Mouse (Mus musculus) midbrain, embryonic 12.5 days (tissue): ENCODE measurements around the gene Gm21969. TPM values are rescaled to one million over a fixed set of nuclear protein-coding genes. Genes with fewer than 3 reads are reported as not detected.

Source experiments
- ATAC-seq: fragments of 200-750 bp; cut with Nextera tagmentation; 2 replicates; pipeline ENCODE4 v1.8.0; 2017; ENCODE audit warnings: low read depth, moderate TSS enrichment, moderate library complexity; ENCODE audit not compliant: low FRiP score
- H3K27ac ChIP-seq: fragments of 300-500 bp; sonication (generic); replicated peaks from 2 replicates; pipeline ENCODE4 v1.5.1; 2016; ENCODE audit warnings: mild to moderate bottlenecking
- H3K27me3 ChIP-seq: fragments of 300-500 bp; sonication (generic); 2 replicates; pipeline ENCODE4 v1.6.1; 2016; ENCODE audit warnings: mild to moderate bottlenecking
- H3K36me3 ChIP-seq: fragments of 300-500 bp; sonication (generic); 2 replicates; pipeline ENCODE4 v1.6.1; 2016
- H3K4me1 ChIP-seq: fragments of 300-500 bp; sonication (generic); 2 replicates; pipeline ENCODE4 v1.6.1; 2016
- H3K4me2 ChIP-seq: fragments of 300-500 bp; sonication (generic); replicated peaks from 2 replicates; pipeline ENCODE4 v1.6.1; 2016; ENCODE audit warnings: mild to moderate bottlenecking, moderate library complexity
- H3K4me3 ChIP-seq: fragments of 300-500 bp; sonication (generic); 2 replicates; pipeline ENCODE4 v1.5.1; 2016; ENCODE audit warnings: mild to moderate bottlenecking
- H3K9ac ChIP-seq: fragments of 300-500 bp; sonication (generic); replicated peaks from 2 replicates; pipeline ENCODE4 v1.6.1; 2016; ENCODE audit warnings: mild to moderate bottlenecking, moderate library complexity
- H3K9me3 ChIP-seq: fragments of 300-500 bp; sonication (generic); 2 replicates; pipeline ENCODE4 v1.6.1; 2016; ENCODE audit warnings: mild to moderate bottlenecking
- WGBS: fragments of 180-500 bp; shearing (Covaris S2); methylation state at CpG from one replicate; pipeline ENCODE4 v1.1.7; 2016; 5-methylcytosine and 5-hydroxymethylcytosine counted together
- polyA plus RNA-seq: library from polyadenylated mRNA; unstranded; fragments of >200 nt; fragmentation: Nextera tagmentation; extraction: Ambion mirVana; gene quantifications from 2 replicates; pipeline ENCODE4 v1.2.1, GENCODE M21; 2016

Gene Gm21969
- polyA plus RNA-seq, 1 experiment from 2014 or later = not detected

GRCm38 (mm10) chr4:139578389-139578788 lies 24.6 kb upstream of the Gm21969 start:
- 93% methylated on average over 8 of the region's 8 CpGs for WGBS
- peaks cover 51% of the 10 kb centered on the region for H3K4me1 ChIP-seq
- H3K4me2 ChIP-seq = no peak overlapping the region
- no peak overlapping the region for H3K4me3 ChIP-seq
- no peak overlapping the region for H3K27ac ChIP-seq
- no peak for ATAC-seq
- no peaks in the 10 kb centered on the region for H3K9me3 ChIP-seq
- no peaks in the 10 kb centered on the region for H3K36me3 ChIP-seq
- no peak overlapping the region for H3K9ac ChIP-seq
- peaks cover 13% of the 10 kb centered on the region for H3K27me3 ChIP-seq

GRCm38 (mm10) chr4:139579003-139579402 lies 24.0 kb upstream of the Gm21969 start:
- WGBS = 62% methylated on average over 10 of the region's 10 CpGs
- Histone ChIP-seq H3K9ac (no peak overlapping the region), H3K27me3 (peaks cover 12% of the 10 kb centered on the region; the same call in 1 of the 2 replicates), H3K4me1 (peaks cover 46% of the 10 kb centered on the region), H3K9me3 (no peaks in the 10 kb centered on the region), H3K4me3 (no peak overlapping the region), H3K36me3 (no peaks in the 10 kb centered on the region), H3K27ac (no peak overlapping the region), H3K4me2 (no peak overlapping the region)
- ATAC-seq = no peak

DNA sequence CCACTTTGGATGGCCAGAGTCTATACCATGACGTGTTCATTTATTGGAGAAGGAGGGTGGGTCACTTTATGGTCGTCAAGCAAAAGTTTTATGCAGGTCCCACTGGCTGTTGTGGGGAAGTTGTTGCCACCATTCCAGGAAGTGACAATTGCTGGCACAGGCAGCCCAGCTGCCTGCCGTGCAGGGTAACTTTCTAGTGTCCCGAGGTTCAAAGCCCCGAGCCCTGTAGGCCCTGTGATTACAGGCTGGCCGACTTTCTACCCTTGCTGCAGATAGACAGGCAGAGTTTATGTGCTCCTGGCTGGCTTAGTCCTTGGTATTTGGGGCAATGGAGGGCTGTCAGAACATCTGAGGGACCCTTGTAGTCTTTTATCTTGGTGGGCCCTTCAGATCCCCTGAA lies 23.5 kb upstream of the Gm21969 start:
- peaks cover 49% of the 10 kb centered on the region for H3K4me1 ChIP-seq

DNA sequence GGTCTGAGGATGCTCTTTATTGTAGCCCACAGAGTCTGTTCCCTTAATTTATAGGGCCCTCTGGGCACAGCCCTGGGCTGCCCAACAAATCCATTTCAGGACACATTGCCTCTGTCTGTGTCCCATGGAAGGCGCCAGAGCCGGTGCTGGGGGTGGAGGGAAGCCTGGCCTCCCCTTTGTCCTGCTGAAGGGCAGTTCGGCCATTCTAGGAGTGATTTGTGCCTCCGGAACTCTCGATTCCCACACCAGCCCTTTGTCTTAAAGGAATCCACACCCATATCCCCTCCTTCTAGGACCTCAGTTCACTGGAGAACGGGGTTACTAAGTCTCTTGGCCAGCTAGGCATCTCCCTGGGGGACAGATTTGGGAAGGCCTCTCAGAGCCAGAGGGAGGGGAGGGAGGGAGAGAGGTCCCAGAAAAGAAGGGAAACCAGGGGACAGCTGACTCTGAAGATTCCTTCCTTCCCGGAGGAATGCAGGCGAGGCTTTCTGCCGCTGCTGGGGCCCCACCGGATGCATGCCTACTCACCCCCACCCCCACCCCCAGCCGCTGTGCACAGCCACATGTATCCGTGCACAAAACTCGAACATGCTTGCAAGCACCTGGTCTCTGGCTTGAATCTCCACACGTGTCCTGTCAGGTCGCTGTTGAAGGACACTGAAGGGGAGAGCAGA lies 22.2 kb upstream of the Gm21969 start:
- Histone ChIP-seq H3K27ac (peak overlapping the region; percentile 46), H3K4me2 (peak overlapping the region; percentile 31), H3K27me3 (peaks cover 12% of the 10 kb centered on the region; the same call in 1 of the 2 replicates), H3K9me3 (no peaks in the 10 kb centered on the region), H3K4me3 (no peak overlapping the region), H3K36me3 (no peaks in the 10 kb centered on the region), H3K4me1 (peaks cover 45% of the 10 kb centered on the region), H3K9ac (peak overlapping the region; percentile 39)
- 7% methylated on average over 15 of the region's 15 CpGs for WGBS
- no peak for ATAC-seq

More for the DNA sequence above, 23.5 kb upstream of the Gm21969 start:
- Histone ChIP-seq H3K4me3 (no peak overlapping the region), H3K9me3 (no peaks in the 10 kb centered on the region), H3K36me3 (no peaks in the 10 kb centered on the region), H3K9ac (no peak overlapping the region), H3K27ac (no peak overlapping the region), H3K4me2 (no peak overlapping the region), H3K27me3 (peaks cover 12% of the 10 kb centered on the region; the same call in 1 of the 2 replicates)
- 70% methylated on average over 6 of the region's 6 CpGs for WGBS
- ATAC-seq = no peak

DNA sequence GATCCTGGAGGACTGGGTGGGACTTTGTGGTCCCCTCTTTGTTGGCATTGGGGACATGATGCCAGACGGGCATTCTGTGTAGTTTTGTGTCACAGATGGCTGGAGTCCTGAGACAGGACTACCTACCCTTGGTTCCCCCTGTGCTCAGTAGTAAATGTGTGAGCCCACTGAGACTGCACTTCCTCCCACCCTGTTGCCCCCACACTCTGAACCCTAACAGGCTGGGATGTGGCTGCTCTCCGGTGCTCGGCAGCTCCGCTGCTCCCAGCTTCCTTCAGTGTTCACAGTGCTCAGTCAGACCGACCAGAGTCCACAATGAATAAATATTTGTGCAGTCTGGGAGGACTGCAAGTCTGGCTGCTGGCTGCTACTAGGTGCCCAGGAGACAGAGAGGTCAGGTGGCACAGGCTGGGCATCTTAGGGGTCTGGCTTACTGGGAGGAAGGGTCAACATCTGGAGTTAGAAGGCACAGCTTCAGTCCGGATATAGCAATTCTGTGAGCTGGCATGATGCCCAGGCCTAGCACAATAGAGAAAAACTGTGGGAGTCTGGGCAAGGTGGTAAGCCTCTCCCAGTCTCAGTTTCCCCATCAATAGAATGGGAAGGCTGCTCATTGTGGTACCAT lies 21.4 kb upstream of the Gm21969 start:
- Histone ChIP-seq H3K9me3 (no peaks in the 10 kb centered on the region), H3K27me3 (peaks cover 12% of the 10 kb centered on the region; the same call in 1 of the 2 replicates), H3K4me2 (peak overlapping the region; percentile 31), H3K4me3 (no peak overlapping the region), H3K4me1 (peaks cover 37% of the 10 kb centered on the region), H3K36me3 (no peaks in the 10 kb centered on the region), H3K9ac (0 out of 2 replicates have a peak overlapping the region, but pooled peaks have one; percentile 17), H3K27ac (peak overlapping the region; percentile 43)
- 46% methylated on average over 6 of the region's 6 CpGs for WGBS
- ATAC-seq = no peak

DNA sequence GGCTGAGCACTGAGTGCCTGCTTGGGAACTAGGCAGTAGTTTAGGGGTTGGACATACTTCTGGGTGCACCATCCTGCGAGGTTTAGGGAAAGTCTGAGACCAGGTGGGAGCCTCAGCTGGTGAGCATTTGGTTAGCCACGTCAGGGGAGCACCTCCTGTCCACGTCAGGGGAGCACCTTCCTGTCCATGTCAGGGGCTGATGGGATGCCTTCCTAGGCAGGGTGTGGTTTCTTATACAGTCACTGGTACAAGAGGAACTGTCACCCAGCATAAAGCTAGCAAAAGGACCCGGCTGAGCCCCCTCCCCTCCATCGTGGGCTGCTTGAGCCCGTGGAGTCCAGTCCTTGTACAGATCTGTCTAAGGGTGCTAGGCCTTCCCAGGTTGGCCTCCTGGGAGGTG lies 20.6 kb upstream of the Gm21969 start:
- Histone ChIP-seq H3K4me3 (no peak overlapping the region), H3K27me3 (0 out of 2 replicates have a peak, but pooled peaks cover 6% of the 10 kb centered on the region), H3K4me2 (no peak overlapping the region), H3K27ac (no peak overlapping the region), H3K4me1 (peaks cover 32% of the 10 kb centered on the region), H3K9ac (no peak overlapping the region), H3K9me3 (no peaks in the 10 kb centered on the region), H3K36me3 (no peaks in the 10 kb centered on the region)
- ATAC-seq = no peak
- 84% methylated on average over 6 of the region's 6 CpGs for WGBS

- Histone ChIP-seq H3K27me3 (0 out of 2 replicates have a peak, but pooled peaks cover 6% of the 10 kb centered on the region), H3K36me3 (no peaks in the 10 kb centered on the region), H3K27ac (no peak overlapping the region), H3K9ac (no peak overlapping the region), H3K9me3 (no peaks in the 10 kb centered on the region), H3K4me3 (no peak overlapping the region), H3K4me2 (no peak overlapping the region), H3K4me1 (peaks cover 32% of the 10 kb centered on the region)
- no peak for ATAC-seq
- 38% methylated on average over 3 of the region's 3 CpGs for WGBS
Observed at GRCm38 (mm10) chr4:139582903-139583302, 20.1 kb upstream of the Gm21969 start.

- no peak overlapping the region for H3K9ac ChIP-seq
- no peak for ATAC-seq
- no peaks in the 10 kb centered on the region for H3K36me3 ChIP-seq
- no peak overlapping the region for H3K4me2 ChIP-seq
- H3K4me3 ChIP-seq = no peak overlapping the region
- H3K27me3 ChIP-seq = no peaks in the 10 kb centered on the region
- H3K4me1 ChIP-seq = peaks cover 32% of the 10 kb centered on the region
- no peaks in the 10 kb centered on the region for H3K9me3 ChIP-seq
- WGBS = 84% methylated on average over 11 of the region's 11 CpGs
- H3K27ac ChIP-seq = no peak overlapping the region
Observed at GRCm38 (mm10) chr4:139583629-139584245, 19.2 kb upstream of the Gm21969 start.

- no peak overlapping the region for H3K4me2 ChIP-seq
- H3K4me1 ChIP-seq = peaks cover 32% of the 10 kb centered on the region
- no peak overlapping the region for H3K27ac ChIP-seq
- 80% methylated on average over 11 of the region's 11 CpGs for WGBS
- no peaks in the 10 kb centered on the region for H3K27me3 ChIP-seq
- no peaks in the 10 kb centered on the region for H3K36me3 ChIP-seq
- H3K9ac ChIP-seq = no peak overlapping the region
- H3K4me3 ChIP-seq = no peak overlapping the region
- ATAC-seq = no peak
- no peaks in the 10 kb centered on the region for H3K9me3 ChIP-seq
Observed at GRCm38 (mm10) chr4:139584704-139585103, 18.3 kb upstream of the Gm21969 start.

DNA sequence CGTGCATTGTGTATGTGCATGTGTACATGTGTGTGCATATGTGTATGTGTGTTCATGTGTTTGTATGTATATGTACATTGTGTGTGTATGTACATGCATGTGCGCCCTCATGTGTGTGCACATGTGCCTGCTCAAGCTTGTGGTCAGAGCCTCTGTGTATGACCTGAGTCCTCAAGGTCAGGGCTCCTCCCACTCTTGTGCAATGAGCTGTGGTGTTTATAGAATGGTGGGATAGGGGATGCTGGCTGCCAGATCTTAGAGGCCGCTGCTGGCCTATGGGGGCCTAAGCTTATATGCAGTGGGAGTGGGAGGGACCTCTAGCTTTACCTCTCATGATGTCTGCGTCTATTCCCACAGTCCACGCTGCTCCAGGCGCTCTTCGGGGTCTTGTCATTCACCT lies 17.3 kb upstream of the Gm21969 start:
- no peak overlapping the region for H3K4me3 ChIP-seq
- H3K9me3 ChIP-seq = no peaks in the 10 kb centered on the region
- ATAC-seq = no peak
- H3K9ac ChIP-seq = no peak overlapping the region
- 86% methylated on average over 7 of the region's 7 CpGs for WGBS
- no peak overlapping the region for H3K27ac ChIP-seq
- no peaks in the 10 kb centered on the region for H3K27me3 ChIP-seq
- no peaks in the 10 kb centered on the region for H3K36me3 ChIP-seq
- H3K4me2 ChIP-seq = no peak overlapping the region
- H3K4me1 ChIP-seq = peaks cover 34% of the 10 kb centered on the region

DNA sequence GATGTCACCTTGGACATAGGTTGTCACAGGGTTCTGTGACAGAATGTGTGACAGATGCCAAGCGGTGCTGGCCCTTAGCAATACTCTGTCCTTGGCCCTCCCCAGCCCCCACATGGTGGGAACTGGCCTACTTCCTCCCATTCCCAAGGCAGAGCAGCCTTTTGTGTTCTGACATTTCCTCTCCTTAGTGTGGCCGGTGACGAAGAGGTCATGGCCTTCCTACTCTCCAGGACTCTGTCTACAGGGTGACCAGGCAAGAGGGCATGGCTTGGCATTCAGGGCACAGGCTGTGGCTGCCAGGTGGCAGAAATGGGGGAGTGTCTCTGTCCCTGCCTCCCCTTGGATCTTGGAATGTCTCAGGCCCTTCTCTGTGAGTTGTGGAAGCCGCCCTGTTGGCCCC lies 15.6 kb upstream of the Gm21969 start:
- no peak overlapping the region for H3K9ac ChIP-seq
- H3K36me3 ChIP-seq = no peaks in the 10 kb centered on the region
- H3K27me3 ChIP-seq = no peaks in the 10 kb centered on the region
- H3K27ac ChIP-seq = no peak overlapping the region
- 78% methylated on average over 4 of the region's 4 CpGs for WGBS
- H3K9me3 ChIP-seq = no peaks in the 10 kb centered on the region
- H3K4me2 ChIP-seq = no peak overlapping the region
- peaks cover 24% of the 10 kb centered on the region; the same call in 1 of the 2 replicates for H3K4me1 ChIP-seq
- no peak for ATAC-seq
- H3K4me3 ChIP-seq = no peak overlapping the region

DNA sequence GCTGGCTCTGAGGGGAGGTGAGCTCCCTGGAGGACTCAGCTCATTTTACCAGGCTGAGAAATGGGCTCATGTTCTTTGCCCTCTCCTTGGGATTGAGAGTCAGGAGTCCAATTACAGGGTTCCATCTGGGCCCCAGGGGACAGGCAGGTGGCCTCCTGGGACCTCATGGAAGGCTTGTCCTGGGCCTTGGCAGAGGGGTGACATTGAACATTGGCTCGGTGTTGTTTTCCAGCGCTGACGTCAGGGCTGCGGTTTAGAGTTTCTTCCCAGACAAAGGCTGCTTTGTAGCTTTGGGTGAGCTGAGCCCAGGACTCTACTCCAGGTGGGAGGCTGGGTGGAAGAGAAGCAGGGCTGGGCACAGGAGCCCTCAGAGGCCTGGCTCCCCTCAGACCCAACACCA lies 15.2 kb upstream of the Gm21969 start:
- peaks cover 21% of the 10 kb centered on the region; the same call in 1 of the 2 replicates for H3K4me1 ChIP-seq

More for the DNA sequence above, 15.2 kb upstream of the Gm21969 start:
- Histone ChIP-seq H3K27ac (no peak overlapping the region), H3K27me3 (no peaks in the 10 kb centered on the region), H3K9me3 (no peaks in the 10 kb centered on the region), H3K4me2 (no peak overlapping the region), H3K4me3 (no peak overlapping the region), H3K36me3 (no peaks in the 10 kb centered on the region), H3K9ac (no peak overlapping the region)
- WGBS = 84% methylated on average over 4 of the region's 4 CpGs
- no peak for ATAC-seq
